Mouse (Mus musculus) adrenal gland, postnatal 10 days (tissue): ENCODE results near the gene Cyp26b1. TPM values are rescaled to one million over a fixed set of nuclear protein-coding genes. Genes with fewer than 3 reads are reported as not detected.
"Not testable (repeated sequence)": the region's sequence is repeated elsewhere in the genome, so short reads cannot be mapped to it uniquely, and the experiment has no call there.

Source experiments
- DNase-seq: peaks from one replicate; pipeline ENCODE4 v3.0.0; 2021; ENCODE audit warnings: mixed read lengths
- long read RNA-seq, 2 experiments: library from polyadenylated mRNA; stranded (forward); transcript quantifications; one replicate each; pipeline ENCODE4 v2.0.0; 2021
- total RNA-seq, 2 experiments: library from RNA; stranded (reverse); gene quantifications; 2 replicates each; pipeline ENCODE4 v1.2.3; 2021

Cyp26b1 gene
- total RNA-seq = 1 to 10 TPM; 3.8 to 6.1 TPM
- long read RNA-seq, experiment 1, partial matches to known transcripts = 0 of 3 reads
- long read RNA-seq, experiment 1, other reads (novel, unspliced or antisense) = 3 of 3 reads
- long read RNA-seq, experiment 2, partial matches to known transcripts = 0 of 1 reads
- long read RNA-seq, experiment 2, other reads (novel, unspliced or antisense) = 1 of 1 reads

GRCm38 (mm10) chr6:84593693-84594092 is at the start of gene Cyp26b1:
Gene Cyp26b1 (minus strand): TSS chr6:84593908.
- no peak for DNase-seq

GRCm38 (mm10) chr6:84641062-84641431 is 47.3 kb upstream of the Cyp26b1 start:
- DNase-seq = no peak

DNA sequence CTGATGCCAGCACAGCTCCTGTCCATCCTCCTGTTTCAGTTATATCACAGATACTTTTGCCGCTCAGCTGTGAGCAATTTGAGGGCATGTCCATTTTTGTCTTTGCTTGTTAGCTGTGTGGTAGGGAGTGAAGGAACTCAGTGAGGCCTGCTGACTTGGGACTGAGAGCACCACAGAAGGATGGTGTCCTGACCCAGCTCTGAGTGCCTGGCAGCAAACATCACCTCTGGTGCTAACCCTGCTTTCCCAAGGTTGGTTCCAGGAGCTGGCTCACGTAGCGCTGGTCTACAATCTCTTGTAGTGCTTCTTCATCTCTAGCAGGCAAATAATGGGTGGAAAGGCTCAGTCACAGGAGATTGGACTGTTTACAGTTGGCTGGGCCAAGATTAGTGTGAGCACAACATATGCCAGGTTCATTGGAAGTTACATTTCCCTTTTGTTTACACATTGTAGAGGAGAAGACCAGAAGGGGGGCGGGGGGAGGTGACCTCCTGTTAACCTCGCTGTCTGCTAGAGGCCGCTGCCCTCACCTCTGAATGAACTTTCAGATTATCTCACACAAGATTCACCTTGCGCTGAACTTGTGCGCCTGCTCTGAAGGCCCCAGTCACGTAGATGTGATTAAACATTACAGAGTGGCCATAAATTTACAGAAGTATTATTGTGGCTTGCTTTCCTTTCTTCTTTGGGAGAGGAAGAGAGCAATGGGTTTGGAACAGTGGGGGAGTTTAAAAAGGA is 46.8 kb upstream of the Cyp26b1 start:
- peak; percentile 50 for DNase-seq

DNA sequence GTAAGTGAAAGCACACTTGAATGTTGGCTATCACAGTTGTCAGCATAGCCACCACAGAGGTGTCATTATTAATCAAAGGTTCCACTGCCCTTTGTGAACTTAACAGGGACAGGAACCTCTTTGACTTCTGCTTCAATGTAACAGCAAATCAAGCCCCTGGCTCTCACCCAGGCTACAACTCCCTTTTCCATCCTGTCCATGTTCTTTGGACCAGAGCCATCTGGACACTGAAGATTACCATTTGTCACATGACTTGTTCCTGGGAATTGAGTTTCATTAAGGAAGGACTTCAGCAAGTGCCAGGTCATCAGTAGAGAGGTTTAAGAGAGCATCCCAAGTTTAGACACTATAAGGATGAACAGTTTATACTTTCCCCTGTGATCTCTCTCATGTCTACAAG is 44.5 kb upstream of the Cyp26b1 start:
- DNase-seq = peak; percentile 47

DNA sequence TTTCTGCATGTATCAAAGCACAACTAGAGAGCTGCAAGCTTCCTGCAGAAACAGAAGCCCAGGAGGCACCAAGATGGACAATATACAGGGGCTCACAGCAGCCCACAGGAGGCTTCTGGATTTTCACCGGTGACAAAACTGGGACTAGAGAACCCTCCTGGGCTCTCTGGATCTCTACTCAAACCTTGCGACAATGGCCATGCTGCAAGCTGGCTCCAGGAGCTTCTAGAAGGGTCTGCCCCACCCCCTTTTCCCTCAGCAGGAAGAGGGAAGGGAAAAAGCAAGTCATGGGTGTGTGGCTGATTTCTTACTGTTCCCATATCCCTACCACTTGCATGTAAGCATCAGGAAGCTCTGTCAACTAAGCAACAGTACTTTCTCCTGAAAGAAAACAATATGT is 37.9 kb upstream of the Cyp26b1 start:
- DNase-seq = no peak

GRCm38 (mm10) chr6:84630276-84630675 is 36.6 kb upstream of the Cyp26b1 start:
- DNase-seq = peak; percentile 11

DNA sequence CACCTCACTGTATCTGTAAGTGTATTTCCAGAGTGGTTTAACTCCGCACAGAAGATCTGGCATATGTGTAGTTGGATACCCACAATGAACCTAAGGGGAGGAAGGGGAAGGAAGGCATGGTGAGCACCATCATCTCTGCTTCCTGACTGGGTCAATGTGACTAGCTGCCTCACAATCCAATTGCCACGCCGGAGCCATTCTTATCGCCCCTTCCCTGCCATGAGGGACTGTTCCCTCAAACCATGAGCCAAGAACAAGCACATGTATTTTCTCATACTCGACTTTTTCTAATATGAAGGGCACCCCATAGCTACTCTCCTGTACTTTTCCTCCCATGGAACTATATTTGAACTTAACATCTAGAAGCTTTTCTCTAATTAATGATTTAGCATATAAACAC is 35.1 kb upstream of the Cyp26b1 start:
- no peak for DNase-seq

- no peak for DNase-seq
Measured at GRCm38 (mm10) chr6:84626398-84626797, 32.7 kb upstream of the Cyp26b1 start.

GRCm38 (mm10) chr6:84619166-84619565 is 25.5 kb upstream of the Cyp26b1 start:
- DNase-seq = no peak

DNA sequence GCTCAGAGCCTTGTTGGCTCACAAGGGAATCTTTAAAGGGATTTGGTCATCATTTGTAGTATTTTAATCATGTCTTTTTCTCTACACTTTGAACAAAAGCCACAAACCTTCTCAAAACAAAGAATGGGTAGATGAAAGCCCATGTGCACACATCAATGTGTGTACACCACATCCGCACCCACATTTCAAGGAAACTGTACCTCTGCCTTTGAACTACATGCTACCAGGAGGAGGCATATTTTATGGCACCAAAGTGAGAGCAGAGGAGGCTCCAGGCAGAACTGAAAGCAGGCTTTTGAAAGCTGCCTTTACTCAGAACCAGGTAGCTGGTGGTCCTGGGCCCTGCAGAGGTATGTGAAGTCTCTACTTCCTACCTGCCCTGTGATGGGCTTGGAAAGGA is 23.3 kb upstream of the Cyp26b1 start:
- DNase-seq = no peak

DNA sequence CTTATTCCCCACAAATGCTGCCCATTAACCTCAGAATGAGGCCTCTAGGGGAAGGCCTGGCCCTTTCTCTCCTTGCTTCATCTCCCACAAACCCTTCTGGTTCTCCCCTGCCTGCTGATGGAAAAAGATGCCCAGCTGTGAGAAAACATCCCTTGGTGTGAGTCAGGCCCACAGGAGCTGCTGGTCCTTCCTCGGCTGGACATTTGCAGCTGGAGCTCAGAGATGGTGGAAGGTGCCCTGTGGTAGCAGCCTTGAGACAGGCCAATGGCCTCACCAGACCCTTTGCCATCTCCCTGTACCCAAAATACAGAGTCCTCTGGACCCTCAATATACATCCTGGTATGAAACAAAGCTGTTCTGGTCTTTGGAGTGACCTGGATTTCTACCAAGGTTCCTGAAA is 22.9 kb upstream of the Cyp26b1 start:
- DNase-seq = no peak

GRCm38 (mm10) chr6:84613561-84613960 is 19.9 kb upstream of the Cyp26b1 start:
- DNase-seq = no peak

- DNase-seq = no peak
Measured at GRCm38 (mm10) chr6:84601136-84601889, 7.6 kb upstream of the Cyp26b1 start.

DNA sequence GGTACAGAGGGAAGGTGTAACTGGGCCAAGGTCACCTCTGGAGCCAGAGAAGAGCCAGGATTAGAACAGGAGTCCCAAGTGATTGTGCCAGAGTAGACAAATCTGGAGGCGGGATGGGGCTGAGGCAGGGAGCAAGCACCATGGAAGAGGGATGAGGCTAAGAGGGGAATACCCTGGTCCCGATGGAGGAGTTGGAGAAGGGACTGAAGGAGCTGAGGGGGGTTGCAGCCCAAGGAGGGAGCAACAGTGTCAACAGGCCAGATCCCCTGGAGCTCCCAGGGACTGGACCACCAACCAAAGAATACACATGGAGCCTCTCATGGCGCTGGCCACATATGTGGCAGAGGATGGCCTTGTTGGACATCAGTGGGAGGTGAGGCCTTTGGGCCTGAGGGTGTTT is 5.6 kb upstream of the Cyp26b1 start:
- not testable (repeated sequence) for DNase-seq

DNA sequence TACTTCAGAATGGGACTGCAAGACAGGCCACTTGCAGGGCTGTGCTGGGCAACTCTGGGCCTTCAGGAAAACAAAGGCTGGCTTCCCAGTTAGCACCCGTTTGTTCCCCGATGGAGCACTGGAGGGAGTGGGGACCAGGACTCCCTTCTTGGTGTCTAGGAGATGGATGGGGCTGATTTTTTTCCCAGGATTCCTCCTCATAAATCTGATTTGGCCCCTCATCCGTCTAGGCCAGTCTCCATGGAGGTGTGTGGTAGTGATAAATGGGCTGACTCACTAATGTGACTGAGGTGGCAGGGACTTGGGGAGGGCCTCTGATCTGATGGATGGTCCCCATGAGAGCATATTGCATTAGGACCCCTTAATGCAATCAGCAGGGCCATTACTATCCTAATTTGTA is 5.0 kb upstream of the Cyp26b1 start:
- no peak for DNase-seq

GRCm38 (mm10) chr6:84594626-84595025 is 918 bp upstream of the Cyp26b1 start:
- DNase-seq = no peak

DNA sequence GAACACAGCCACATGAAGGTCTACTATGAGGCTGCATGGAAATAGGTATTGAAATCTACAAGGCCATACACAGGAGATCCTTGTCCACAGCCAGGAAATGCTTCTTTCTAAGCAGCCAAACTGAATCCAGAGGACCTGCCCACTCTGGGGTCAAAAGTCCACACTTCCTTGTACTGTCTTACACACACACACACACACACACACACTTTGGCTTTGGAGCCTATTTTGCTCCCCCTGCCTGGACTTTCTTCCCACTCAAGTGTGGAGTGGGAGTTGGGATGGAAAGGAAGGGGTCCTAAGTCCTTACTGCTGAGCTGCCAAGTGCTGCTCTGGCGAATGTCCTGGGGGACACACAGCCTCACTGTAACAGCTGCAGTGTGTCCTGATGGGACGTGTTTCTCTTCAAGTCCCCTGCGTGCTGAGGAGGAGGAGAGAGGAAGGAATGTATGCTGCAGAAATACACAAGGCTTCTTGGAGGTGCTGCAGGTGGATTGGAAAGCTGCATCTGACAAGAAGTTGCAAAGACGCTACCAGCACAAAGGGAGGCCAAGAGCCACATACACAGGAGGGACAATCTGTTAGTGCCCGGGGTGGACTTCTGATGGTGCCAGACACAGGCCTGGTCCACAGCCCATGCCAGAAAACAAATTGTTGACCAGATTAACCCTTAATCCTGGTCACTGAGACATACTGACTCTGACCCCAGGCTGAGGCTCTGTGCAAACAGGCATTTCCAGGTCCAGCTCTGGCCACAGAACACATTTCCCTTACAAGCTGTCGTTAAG is 2.6 kb downstream of the Cyp26b1 start:
- DNase-seq = no peak

DNA sequence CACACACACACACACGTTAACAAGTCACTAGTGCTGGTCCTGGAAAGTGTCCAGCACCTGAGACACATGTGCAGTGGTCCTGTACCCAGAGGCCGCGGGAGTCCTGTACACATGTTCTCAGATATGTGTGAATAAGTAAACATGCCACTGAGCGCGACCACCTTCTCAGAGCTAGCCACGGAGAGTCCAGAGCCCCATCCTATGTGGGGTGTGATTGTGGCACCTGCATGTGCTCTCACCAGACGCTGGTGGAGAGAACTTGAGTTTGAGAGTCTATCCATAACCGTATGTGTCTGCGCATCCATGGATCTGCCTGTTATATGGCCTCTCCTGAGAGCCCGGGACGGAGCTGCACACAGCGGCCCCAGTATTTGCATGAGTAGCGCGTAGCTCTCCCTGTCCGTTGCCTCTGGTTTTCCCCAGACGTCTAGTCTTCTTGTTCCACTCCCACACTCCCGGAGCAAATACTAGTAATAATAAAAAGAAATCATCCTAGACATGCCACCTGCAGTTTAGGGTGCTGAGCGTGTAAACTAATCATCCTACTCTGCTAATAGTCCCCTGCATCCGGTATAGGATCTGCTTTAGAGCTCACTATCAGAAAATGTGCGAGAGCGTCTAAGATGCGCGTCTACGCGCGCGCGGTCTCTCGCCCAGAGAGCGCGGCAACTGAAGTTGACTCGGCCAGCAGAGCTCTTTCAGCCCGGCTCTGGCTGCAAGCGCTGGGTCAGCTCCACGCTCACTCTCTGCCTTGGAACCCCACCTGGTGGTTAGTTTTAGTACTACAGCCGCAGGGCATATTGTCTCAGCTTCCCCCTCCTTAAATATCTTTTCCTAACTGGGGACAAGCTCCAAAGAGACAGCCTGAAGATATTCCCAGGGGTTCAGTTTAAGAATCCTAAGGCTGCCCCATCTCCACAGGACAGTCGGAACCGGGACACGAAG is 3.7 kb downstream of the Cyp26b1 start:
- peak; percentile 95 for DNase-seq

DNA sequence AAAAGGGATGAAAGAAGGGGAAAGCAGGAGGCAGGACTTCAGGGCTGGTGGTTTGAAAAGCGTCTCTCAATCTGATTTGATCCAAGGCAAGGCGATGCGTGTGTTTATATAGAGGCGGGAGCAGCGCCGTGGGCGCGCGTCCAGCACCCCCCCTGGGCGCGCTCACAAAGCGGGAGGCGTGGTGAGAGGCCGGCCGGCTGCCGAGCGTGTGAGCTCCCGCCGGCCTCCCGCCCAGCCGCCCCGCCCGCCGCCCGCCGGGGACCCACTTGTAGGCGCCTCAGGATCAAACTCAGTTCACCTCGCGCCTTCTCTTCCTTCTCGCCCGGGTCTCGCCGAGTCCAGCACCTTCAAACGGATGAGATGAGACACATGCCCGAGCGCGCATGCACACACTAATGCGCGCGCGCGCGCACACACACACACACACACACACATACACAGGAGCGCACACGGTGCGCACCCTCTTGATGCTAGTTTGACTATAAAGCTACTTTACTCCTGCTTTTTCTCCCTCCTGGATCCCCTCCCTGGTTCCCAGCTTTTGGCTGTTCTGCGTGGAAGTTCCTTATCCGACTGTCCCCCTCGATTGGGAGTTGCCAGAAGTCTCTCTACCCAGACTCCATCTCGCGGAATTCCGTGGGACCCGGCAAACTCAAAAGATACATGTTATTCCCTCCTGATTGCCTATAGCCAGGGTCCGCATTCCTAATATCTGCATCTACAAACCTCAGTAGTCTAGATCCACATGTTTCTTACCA is 4.6 kb downstream of the Cyp26b1 start:
- peak; percentile 72 for DNase-seq

DNA sequence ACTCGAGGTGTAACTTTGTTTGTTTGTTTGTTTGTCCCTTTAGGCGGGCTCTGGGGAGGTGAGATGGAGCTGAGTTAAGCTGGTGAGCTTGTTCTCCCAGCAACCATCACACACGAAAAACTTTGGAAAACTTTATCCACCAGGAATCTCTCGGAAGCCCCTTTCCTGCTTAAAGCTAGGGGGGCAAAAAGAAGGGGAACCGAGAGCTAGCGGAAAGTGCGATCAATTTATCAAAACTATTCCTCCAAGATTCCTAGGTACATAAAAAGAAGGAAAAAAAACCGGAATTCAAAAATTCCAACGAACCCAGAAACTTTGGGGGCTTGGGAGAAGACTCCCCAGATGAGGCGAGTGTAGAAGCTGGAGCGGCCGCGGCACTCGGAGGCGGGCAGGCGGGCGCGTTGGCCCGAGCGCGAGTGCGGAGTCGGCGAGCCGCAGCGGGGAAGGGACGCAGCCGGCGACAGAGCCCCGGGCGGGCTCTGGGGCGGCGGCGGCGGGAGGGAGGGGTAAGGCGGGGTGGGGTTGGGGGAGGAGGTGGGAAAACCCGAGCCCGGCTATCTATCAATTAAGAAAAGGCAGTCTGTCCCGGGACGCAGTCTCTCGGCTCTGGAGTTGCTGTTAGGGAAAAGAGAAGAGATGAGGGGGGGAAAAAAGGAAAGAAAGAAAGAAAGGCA is 5.3 kb downstream of the Cyp26b1 start:
- DNase-seq = no peak
